10 mouse cellular contexts compared by ENCODE assay signal in the genomic region with DNA sequence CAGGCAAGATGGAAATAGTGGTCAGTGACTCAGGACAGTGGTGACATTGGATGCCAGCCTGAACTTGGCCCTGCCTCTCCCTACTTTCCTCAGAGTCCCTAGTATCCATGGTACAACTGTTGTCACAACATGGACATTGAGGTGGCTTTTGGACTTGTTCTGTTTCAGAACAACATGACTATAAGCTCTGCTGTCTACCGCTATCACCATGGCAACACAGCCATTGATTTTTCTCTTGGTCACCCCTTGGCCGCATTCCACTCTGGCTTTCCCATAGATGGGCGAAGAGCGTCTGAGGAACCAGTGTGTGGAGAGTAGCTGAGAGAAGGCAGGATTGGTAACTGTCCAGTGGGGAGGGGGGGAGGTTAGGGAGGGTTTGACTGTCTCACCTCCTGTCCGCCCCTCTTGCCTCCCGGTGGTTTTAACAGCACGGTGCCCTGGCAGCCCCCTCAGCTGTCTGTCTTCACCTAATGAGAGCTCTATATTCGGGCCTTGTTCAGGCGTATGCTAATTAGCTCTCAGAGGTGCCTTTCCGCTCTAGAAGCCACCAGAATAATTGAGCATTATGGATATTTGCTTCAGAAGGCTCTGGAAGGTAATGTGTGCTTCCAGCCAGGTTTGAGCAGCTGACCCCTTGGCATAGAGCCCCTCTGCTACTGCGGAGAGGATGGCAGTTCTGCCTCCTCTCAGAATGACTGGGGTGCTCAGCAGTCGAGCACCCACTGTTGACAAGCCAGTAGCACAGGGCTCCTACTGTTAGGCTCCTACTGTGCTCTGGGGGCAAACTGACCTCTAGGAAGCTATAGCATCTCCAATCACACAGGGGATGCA. TPM values are rescaled to one million over a fixed set of nuclear protein-coding genes. Genes with fewer than 3 reads are reported as not detected.
DNase-seq lines count a peak whose midpoint lies in the region; ATAC-seq lines count a peak whose summit lies in the region.
"Had no signal": no experiment of that assay in that cellular context is flagged by ENCODE, and none has a peak within 500 bp of the region (broad histone marks: within the 10 kb centered on the region; RNA-seq: fewer than 3 reads in every experiment).

No protein-coding gene starts in this region.

- no peak overlapping the region for H3K9ac ChIP-seq in forebrain, embryonic 15.5 days (replicated peaks)
- no peak overlapping the region for H3K9ac ChIP-seq in liver, embryonic 16.5 days (ENCODE audit: low read depth, low read length)
- no peak overlapping the region for H3K9ac ChIP-seq in neural tube, embryonic 15.5 days (replicated peaks)
- H3K9ac ChIP-seq: limb, embryonic 15.5 days had no signal

- no peaks in the 10 kb centered on the region for H3K9me3 ChIP-seq in forebrain, embryonic 15.5 days
- H3K9me3 ChIP-seq in liver, embryonic 16.5 days (replicated peaks; ENCODE audit: control insufficient read depth, low read length), result no peaks in the 10 kb centered on the region
- H3K9me3 ChIP-seq in neural tube, embryonic 15.5 days (replicated peaks), result no peaks in the 10 kb centered on the region
- H3K9me3 ChIP-seq: limb, embryonic 15.5 days had no signal

- peaks cover 17% of the 10 kb centered on the region for H3K4me1 ChIP-seq in forebrain, embryonic 15.5 days
- H3K4me1 ChIP-seq in liver, embryonic 16.5 days (ENCODE audit: control insufficient read depth, low read depth, low read length), result no peaks in the 10 kb centered on the region; the same call in 1 of the 2 replicates
- peaks cover 32% of the 10 kb centered on the region for H3K4me1 ChIP-seq in neural tube, embryonic 15.5 days

- peak; percentile 26; the same call in 1 of the 2 replicates for ATAC-seq in forebrain, embryonic 15.5 days (replicated peaks)
- peak; percentile 76 for ATAC-seq in liver, embryonic 16.5 days (ENCODE audit: low read depth)
- peak; percentile 62 for ATAC-seq in neural tube, embryonic 15.5 days (ENCODE audit: low FRiP score)
- no peak for ATAC-seq in monocyte, adult 5-6 weeks (replicated peaks; ENCODE audit: insufficient number of reproducible peaks, low FRiP score, low TSS enrichment, poor library complexity, severe bottlenecking)

- H3K36me3 ChIP-seq in forebrain, embryonic 15.5 days, result no peaks in the 10 kb centered on the region
- peaks cover 6% of the 10 kb centered on the region; the same call in 1 of the 2 replicates for H3K36me3 ChIP-seq in liver, embryonic 16.5 days (ENCODE audit: control insufficient read depth, insufficient read depth)
- H3K36me3 ChIP-seq in neural tube, embryonic 15.5 days, result no peaks in the 10 kb centered on the region

- no peak overlapping the region for H3K4me3 ChIP-seq in forebrain, embryonic 15.5 days
- no peak overlapping the region for H3K4me3 ChIP-seq in liver, embryonic 16.5 days (ENCODE audit: low read depth, low read length)
- no peak overlapping the region for H3K4me3 ChIP-seq in neural tube, embryonic 15.5 days (replicated peaks)
- H3K4me3 ChIP-seq: limb, embryonic 15.5 days had no signal

- WGBS in forebrain, embryonic 15.5 days, result 17% methylated on average over 12 of the region's 12 CpGs
- 62% methylated on average over 12 of the region's 12 CpGs for WGBS in liver, embryonic 16.5 days (ENCODE audit: insufficient replicate concordance)
- 24% methylated on average over 12 of the region's 12 CpGs for WGBS in neural tube, embryonic 15.5 days

- DNase-seq in left cerebral cortex, postnatal 4 days, result peak; percentile 86
- no peak for DNase-seq in left cerebral cortex, postnatal 10 days (ENCODE audit: extremely low spot score in 1 of 2, low spot score in 2 of 2)
- no peak for DNase-seq in adrenal gland, postnatal 25 days
- no peak for DNase-seq in heart, adult 9 months (ENCODE audit: low spot score in 2 of 2)
- DNase-seq: kidney, adult 9 months had no signal

- no peak overlapping the region for H3K4me2 ChIP-seq in forebrain, embryonic 15.5 days (replicated peaks)
- no peak overlapping the region for H3K4me2 ChIP-seq in liver, embryonic 16.5 days (ENCODE audit: low read depth, low read length)
- no peak overlapping the region; the same call in 1 of the 2 replicates for H3K4me2 ChIP-seq in neural tube, embryonic 15.5 days
- H3K4me2 ChIP-seq: limb, embryonic 15.5 days had no signal

- intact Hi-C loops in left cerebral cortex, postnatal 4 days (cut with DNase I), result no loop called here
- intact Hi-C loops in left cerebral cortex, postnatal 10 days (cut with DNase I), result no loop called here

- H3K27me3 ChIP-seq in forebrain, embryonic 15.5 days, result no peaks in the 10 kb centered on the region
- no peaks in the 10 kb centered on the region for H3K27me3 ChIP-seq in liver, embryonic 16.5 days (ENCODE audit: control insufficient read depth, insufficient read depth, low read depth, low read length)
- H3K27me3 ChIP-seq in neural tube, embryonic 15.5 days (replicated peaks), result no peaks in the 10 kb centered on the region
- H3K27me3 ChIP-seq: limb, embryonic 15.5 days had no signal

- H3K27ac ChIP-seq in forebrain, embryonic 15.5 days (replicated peaks), result peak overlapping the region; percentile 23; the same call in 1 of the 2 replicates
- no peak overlapping the region for H3K27ac ChIP-seq in liver, embryonic 16.5 days (ENCODE audit: low read length)
- H3K27ac ChIP-seq in neural tube, embryonic 15.5 days (replicated peaks), result peak overlapping the region; percentile 69
- H3K27ac ChIP-seq: limb, embryonic 15.5 days had no signal

RNA-seq across cellular contexts. Expression of gene Baiap2, which starts 27.7 kb away (rescaled TPM):
- total RNA-seq in left cerebral cortex, postnatal 4 days (2021), result 10 to 100 TPM; 71.7 to 72.2 TPM
- 100 to 1,000 TPM; 116 to 122 TPM for total RNA-seq in left cerebral cortex, postnatal 10 days (2021)
- polyA plus RNA-seq in forebrain, embryonic 15.5 days (2015; fragmentation: Nextera tagmentation; extraction: Ambion mirVana), result 28.1 and 34.0 TPM in 2 replicates
- polyA plus RNA-seq in liver, embryonic 16.5 days (2015; fragmentation: Nextera tagmentation; extraction: Ambion mirVana), result 8.1 and 10.1 TPM in 2 replicates
- polyA plus RNA-seq in neural tube, embryonic 15.5 days (2015; fragmentation: Nextera tagmentation; extraction: Ambion mirVana), result 16.6 and 20.5 TPM in 2 replicates
- 12.0 and 17.0 TPM in 2 replicates for total RNA-seq in adrenal gland, postnatal 25 days (2021)
- total RNA-seq in monocyte, adult 5-6 weeks (2017), result 3.5 to 13.2 TPM (median 10.2 TPM) in 3 replicates

RNA-seq across cellular contexts. Expression of gene Chmp6, which starts 57.0 kb away (rescaled TPM):
- total RNA-seq in left cerebral cortex, postnatal 4 days (2021), result 10 to 100 TPM; 43.2 to 48.2 TPM
- total RNA-seq in left cerebral cortex, postnatal 10 days (2021), result 10 to 100 TPM; 43.0 to 46.9 TPM
- 94.2 and 95.7 TPM in 2 replicates for polyA plus RNA-seq in forebrain, embryonic 15.5 days (2015; fragmentation: Nextera tagmentation; extraction: Ambion mirVana)
- 23.5 and 25.4 TPM in 2 replicates for polyA plus RNA-seq in liver, embryonic 16.5 days (2015; fragmentation: Nextera tagmentation; extraction: Ambion mirVana)
- polyA plus RNA-seq in neural tube, embryonic 15.5 days (2015; fragmentation: Nextera tagmentation; extraction: Ambion mirVana), result 99.0 and 105 TPM in 2 replicates
- 33.9 and 43.4 TPM in 2 replicates for total RNA-seq in adrenal gland, postnatal 25 days (2021)
- 17.3 to 54.0 TPM (median 33.5 TPM) in 3 replicates for total RNA-seq in monocyte, adult 5-6 weeks (2017)
